Mouse (Mus musculus) small intestine, adult 2 months (tissue): ENCODE data around the gene L1td1. TPM values are rescaled to one million over a fixed set of nuclear protein-coding genes. Genes with fewer than 3 reads are reported as not detected.

Experiments
- H3K27ac ChIP-seq: fragments of 200-500 bp; 2 replicates; pipeline ENCODE4 v1.5.1; 2012; ENCODE audit warnings: low read depth, low read length, control low read depth, inconsistent platforms; ENCODE audit not compliant: insufficient read depth
- H3K27me3 ChIP-seq: fragments of 200-500 bp; 2 replicates; pipeline ENCODE4 v1.6.1; 2012; ENCODE audit warnings: mild to moderate bottlenecking, moderate library complexity, low read length, inconsistent platforms; ENCODE audit not compliant: control insufficient read depth, insufficient read depth
- H3K36me3 ChIP-seq: fragments of 200-500 bp; 2 replicates; pipeline ENCODE4 v1.6.1; 2012; ENCODE audit warnings: mild to moderate bottlenecking, low read length, control low read depth, inconsistent platforms; ENCODE audit not compliant: control insufficient read depth, insufficient read depth
- H3K4me1 ChIP-seq: fragments of 200-500 bp; 2 replicates; pipeline ENCODE4 v1.6.1; 2012; ENCODE audit warnings: low read length, inconsistent platforms, mixed read lengths; ENCODE audit not compliant: control insufficient read depth, insufficient read depth, insufficient read length
- H3K4me3 ChIP-seq: fragments of 200-500 bp; 2 replicates; pipeline ENCODE4 v1.5.1; 2012; ENCODE audit warnings: low read depth, mild to moderate bottlenecking, control low read depth, inconsistent platforms, low read length, moderate library complexity
- CTCF ChIP-seq: fragments of 200-500 bp; IDR thresholded peaks from 2 replicates; pipeline ENCODE4 v1.5.1; 2012; ENCODE audit warnings: low read depth, mild to moderate bottlenecking, control low read depth, inconsistent platforms, low read length, moderate library complexity, mixed read lengths; ENCODE audit not compliant: insufficient replicate concordance, insufficient read length; ENCODE audit errors: extremely low read depth
- POLR2A ChIP-seq: fragments of 200-500 bp; IDR thresholded peaks from 2 replicates; pipeline ENCODE4 v1.6.1; 2012; ENCODE audit warnings: low read depth, mild to moderate bottlenecking, control low read depth, inconsistent platforms, low read length, moderate library complexity
- WGBS: fragments of 180-500 bp; shearing (Covaris S2); methylation state at CpG from one replicate; pipeline ENCODE4 v1.1.7; 2018; 5-methylcytosine and 5-hydroxymethylcytosine counted together
- polyA plus RNA-seq: library from polyadenylated mRNA; depleted of rRNA; stranded (reverse); fragments of >200 nt; gene quantifications from 2 replicates; pipeline ENCODE4 v1.2.3, GENCODE M21; 2012

L1td1 gene
- polyA plus RNA-seq, 1 experiment = not detected

- Histone ChIP-seq H3K36me3 (peaks cover 3% of the 10 kb centered on the region; the same call in 1 of the 2 replicates), H3K4me1 (no peaks in the 10 kb centered on the region), H3K4me3 (no peak overlapping the region), H3K27ac (no peak overlapping the region), H3K27me3 (no peaks in the 10 kb centered on the region)
- 85% methylated on average over 4 of the region's 4 CpGs for WGBS
- no peak for TF ChIP-seq POLR2A
- no peak for TF ChIP-seq CTCF
Measured at GRCm38 (mm10) chr4:98697932-98698331, 28.6 kb upstream of the L1td1 start.

DNA sequence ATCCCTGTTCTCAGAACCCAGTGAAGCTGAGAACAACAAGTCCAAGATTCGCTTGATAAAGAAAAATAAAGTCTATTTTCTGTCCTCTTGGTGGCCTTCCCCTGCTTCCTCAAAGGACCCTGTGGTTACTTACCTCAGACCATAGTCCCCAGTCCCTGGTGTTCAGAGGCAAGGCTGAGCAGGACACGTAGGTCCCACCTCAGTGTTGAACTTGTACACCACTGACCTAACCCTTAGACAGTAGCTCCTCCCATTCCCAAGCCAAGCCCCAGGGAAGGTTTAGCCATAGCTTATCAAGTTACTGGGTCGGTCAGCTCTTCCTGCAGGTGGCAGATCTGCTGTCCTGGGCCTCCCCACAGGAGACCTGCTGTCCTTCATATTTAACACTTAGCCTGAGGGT lies 27.6 kb upstream of the L1td1 start:
- H3K4me1 ChIP-seq = no peaks in the 10 kb centered on the region
- H3K4me3 ChIP-seq = no peak overlapping the region
- 58% methylated on average over 3 of the region's 3 CpGs for WGBS
- H3K36me3 ChIP-seq = no peaks in the 10 kb centered on the region; the same call in 1 of the 2 replicates
- no peaks in the 10 kb centered on the region for H3K27me3 ChIP-seq
- no peak overlapping the region for H3K27ac ChIP-seq
- TF ChIP-seq POLR2A (no peak), CTCF (no peak)

DNA sequence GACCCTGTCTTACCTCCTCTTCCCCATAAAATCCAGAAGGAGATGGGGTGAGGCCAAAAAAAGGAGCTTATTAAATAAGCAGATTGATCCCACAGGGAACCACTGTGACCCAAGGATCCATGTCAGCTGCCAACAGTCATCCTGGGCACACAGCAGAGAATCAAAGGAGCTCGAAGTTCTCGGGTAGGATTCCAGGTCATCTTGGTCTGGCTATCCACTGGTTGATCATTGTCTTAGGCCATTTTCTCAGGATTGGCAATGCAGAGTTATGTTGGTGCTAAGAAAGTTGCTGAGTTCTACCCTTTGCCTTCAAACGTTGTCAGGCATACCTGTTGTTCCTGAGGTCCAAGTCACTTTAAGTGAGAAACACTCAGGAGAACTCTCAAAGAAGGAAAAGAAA lies 26.4 kb upstream of the L1td1 start:
- Histone ChIP-seq H3K27ac (no peak overlapping the region), H3K27me3 (no peaks in the 10 kb centered on the region)
- TF ChIP-seq CTCF (no peak), POLR2A (no peak)

GRCm38 (mm10) chr4:98702201-98702894 lies 24.2 kb upstream of the L1td1 start:
- no peak for TF ChIP-seq POLR2A
- peak; percentile 45; the same call in 1 of the 2 replicates for TF ChIP-seq CTCF
- WGBS = 53% methylated on average over 12 of the region's 12 CpGs
- peaks cover 8% of the 10 kb centered on the region for H3K36me3 ChIP-seq
- no peaks in the 10 kb centered on the region for H3K4me1 ChIP-seq
- no peaks in the 10 kb centered on the region for H3K27me3 ChIP-seq
- no peak overlapping the region for H3K27ac ChIP-seq
- H3K4me3 ChIP-seq = no peak overlapping the region

More for the DNA sequence above, 26.4 kb upstream of the L1td1 start:
- WGBS = 91% methylated on average over 3 of the region's 3 CpGs
- no peak overlapping the region for H3K4me3 ChIP-seq
- peaks cover 4% of the 10 kb centered on the region for H3K36me3 ChIP-seq
- H3K4me1 ChIP-seq = no peaks in the 10 kb centered on the region

GRCm38 (mm10) chr4:98710891-98711290 lies 15.6 kb upstream of the L1td1 start:
- Histone ChIP-seq H3K27ac (no peak overlapping the region), H3K4me1 (no peaks in the 10 kb centered on the region), H3K36me3 (peaks cover 12% of the 10 kb centered on the region), H3K4me3 (no peak overlapping the region), H3K27me3 (no peaks in the 10 kb centered on the region)
- WGBS = 97% methylated on average over 8 of the region's 8 CpGs
- TF ChIP-seq POLR2A (no peak), CTCF (no peak)

DNA sequence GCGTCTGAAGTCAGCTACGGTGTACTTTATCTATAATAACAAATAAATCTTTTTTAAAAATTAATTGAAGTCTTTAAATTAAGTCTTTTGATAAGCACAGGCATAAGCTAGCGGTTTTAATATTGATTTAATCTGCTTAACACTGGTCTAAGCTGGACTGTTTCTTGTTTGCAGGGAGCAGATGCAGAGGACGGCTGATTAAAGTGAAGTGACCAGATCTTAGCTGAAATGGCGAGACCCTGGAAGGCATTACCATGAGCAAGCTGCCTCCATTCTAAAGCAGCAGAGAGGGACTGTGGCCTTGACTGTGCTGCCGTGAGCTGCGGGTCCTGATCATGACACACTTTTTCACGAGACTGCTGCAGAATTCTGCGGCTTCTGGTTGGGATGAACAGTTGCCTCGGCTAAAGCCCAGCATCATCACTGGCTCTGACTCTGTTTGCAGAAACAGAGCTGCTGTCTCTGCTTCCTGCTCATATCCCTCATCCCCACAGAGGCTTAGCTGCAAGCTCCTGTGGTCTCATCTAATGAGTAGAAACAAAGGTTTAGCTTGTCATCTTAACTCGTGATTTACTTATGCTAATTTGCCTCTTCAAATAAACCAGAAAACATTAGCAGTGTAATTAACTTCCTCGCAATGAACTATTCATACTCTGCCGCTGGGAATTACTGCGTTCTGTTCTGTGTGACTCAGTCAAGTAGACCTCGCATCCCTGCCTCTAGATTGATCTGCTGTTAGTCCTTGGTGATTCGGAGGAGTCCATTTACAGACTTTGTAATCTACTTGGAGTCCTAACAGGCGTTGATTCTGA lies 8.6 kb upstream of the L1td1 start:
- 87% methylated on average over 17 of the region's 17 CpGs for WGBS
- TF ChIP-seq CTCF (no peak), POLR2A (no peak)
- H3K27ac ChIP-seq = no peak overlapping the region

GRCm38 (mm10) chr4:98718547-98718917 lies 8.0 kb upstream of the L1td1 start:
- WGBS = 89% methylated on average over 10 of the region's 10 CpGs
- TF ChIP-seq CTCF = no peak
- TF ChIP-seq POLR2A = no peak
- Histone ChIP-seq H3K4me3 (no peak overlapping the region), H3K4me1 (no peaks in the 10 kb centered on the region), H3K27ac (no peak overlapping the region), H3K36me3 (peaks cover 5% of the 10 kb centered on the region; the same call in 1 of the 2 replicates), H3K27me3 (no peaks in the 10 kb centered on the region)

More for the DNA sequence above, 8.6 kb upstream of the L1td1 start:
- Histone ChIP-seq H3K36me3 (peaks cover 6% of the 10 kb centered on the region; the same call in 1 of the 2 replicates), H3K4me3 (no peak overlapping the region), H3K4me1 (no peaks in the 10 kb centered on the region), H3K27me3 (no peaks in the 10 kb centered on the region)
